Mouse (Mus musculus): Measurements from ENCODE around the gene Usf1.

Gene Usf1

GRCm38 (mm10) chr1:171410947-171411484 lies at the start of gene Usf1:
TSS of gene Usf1 (plus strand) at chr1:171411313.
- CTCF ChIA-PET = interaction anchor here (0.6 to 2.0 kb wide), 11 partner anchors 11 to 1002 kb away, joined by 3 to 7 read pairs (median 4); partner anchors contain the start of genes F11r (in 1 of the 4) and Ppox (in 1 of the 4)
- POLR2A ChIA-PET = interaction anchor here (0.6 to 4.6 kb wide), 73 partner anchors 8 to 357 kb away, joined by 3 to 38 read pairs (median 5); partner anchors contain the start of genes Dedd (in 3 of the 4), F11r (in 3 of the 4), Arhgap30 (in 2 of the 4) and Nit1 (in 2 of the 4)

GRCm38 (mm10) chr1:171365934-171366333 lies 45.2 kb upstream of the Usf1 start:
- ChIA-PET CTCF (interaction anchor here in 2 of 4 experiments (0.6 to 2.0 kb wide), 3 partner anchors 14 to 104 kb away, joined by 3 to 10 read pairs (median 3); no protein-coding TSS in a partner anchor), POLR2A (interaction anchor here in 3 of 4 experiments (0.7 to 1.9 kb wide), 13 partner anchors 9 to 137 kb away, joined by 3 to 5 read pairs (median 3); partner anchors contain the start of genes Nit1 (in 2 of the 3) and Pfdn2 (in 2 of the 3))

DNA sequence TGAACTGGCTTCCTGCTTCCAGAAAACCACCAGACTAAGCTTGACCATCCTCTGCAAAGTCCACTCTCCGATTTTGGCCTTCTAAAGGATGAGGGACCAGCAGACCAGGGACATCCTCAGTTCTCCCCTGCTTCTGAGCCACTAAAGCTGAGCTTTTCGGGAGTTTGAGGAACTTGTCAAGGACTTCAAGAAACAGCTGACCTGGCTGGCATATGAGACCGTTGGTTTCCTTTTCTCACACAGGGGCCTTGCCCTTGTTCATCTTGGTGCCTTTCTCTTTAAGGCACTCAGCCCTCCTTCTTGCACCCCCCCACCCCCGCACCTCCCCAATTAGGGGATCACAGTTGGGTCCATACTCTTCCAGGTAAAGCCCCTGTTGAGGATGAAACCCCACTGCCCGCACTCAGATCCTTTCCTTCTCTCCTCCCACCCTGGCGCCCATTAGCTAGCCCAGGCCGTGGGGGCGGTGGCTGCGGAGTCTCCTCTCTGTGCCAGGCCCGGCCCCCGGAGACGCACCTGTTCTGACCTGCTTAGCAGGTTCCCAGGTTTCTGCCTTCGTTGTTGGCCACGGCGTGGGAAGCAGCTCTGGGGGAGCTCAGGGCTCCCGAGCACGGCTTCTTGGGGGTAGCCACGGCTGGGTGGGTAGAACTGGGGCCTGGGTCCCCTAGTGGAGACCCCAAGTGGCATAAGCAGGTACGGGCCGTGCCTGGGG lies 41.1 kb upstream of the Usf1 start, which contains the start of gene Nectin4:
Nectin4 (plus strand) TSS at position 255 of the 712 bp plus-strand sequence.
- ChIA-PET CTCF (interaction anchor here in 3 of 4 experiments (0.5 to 6.0 kb wide), 9 partner anchors 9 to 107 kb away, joined by 3 to 43 read pairs (median 4); partner anchors contain the start of gene Klhdc9 (in 2 of the 3)), POLR2A (interaction anchor here in 2 of 4 experiments (0.5 to 3.9 kb wide), 16 partner anchors 8 to 265 kb away, joined by 3 to 22 read pairs (median 4); partner anchors contain the start of genes Dedd (in 2 of the 2), Klhdc9 (in 2 of the 2) and Alyref2 (in 1 of the 2))

GRCm38 (mm10) chr1:171372880-171373279 lies 38.2 kb upstream of the Usf1 start:
- POLR2A ChIA-PET = interaction anchor here in 3 of 4 experiments (0.6 to 3.9 kb wide), 18 partner anchors 9 to 322 kb away, joined by 3 to 22 read pairs (median 4); partner anchors contain the start of genes Klhdc9 (in 3 of the 3), Usf1 (in 2 of the 3), Arhgap30 (in 1 of the 3) and B4galt3 (in 1 of the 3)
- CTCF ChIA-PET = interaction anchor here in 2 of 4 experiments (0.6 to 6.0 kb wide), 8 partner anchors 12 to 129 kb away, joined by 3 to 43 read pairs (median 4); partner anchors contain the start of genes Klhdc9 (in 2 of the 2), Nit1 (in 1 of the 2) and Pfdn2 (in 1 of the 2)

DNA sequence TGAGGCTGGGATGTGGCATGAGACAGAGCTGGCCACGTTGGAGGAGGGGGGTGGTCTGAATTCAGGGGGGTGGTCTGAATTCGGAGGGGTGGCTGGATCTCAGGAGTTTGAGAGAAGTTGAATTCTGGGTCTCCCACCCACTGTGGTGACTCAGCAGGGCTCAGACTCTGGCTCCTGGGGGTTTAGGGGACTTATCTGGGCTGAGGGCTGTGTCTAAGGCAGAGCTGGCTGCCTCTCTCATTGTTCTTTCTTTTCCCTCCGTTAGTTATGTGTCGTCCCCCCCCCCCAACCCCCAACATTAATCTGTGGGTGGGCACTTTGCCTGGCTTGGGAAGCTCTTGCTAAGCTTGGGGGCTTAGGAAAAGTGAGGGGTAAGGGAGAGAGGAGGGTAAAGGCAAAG lies 37.2 kb upstream of the Usf1 start:
- ChIA-PET CTCF (interaction anchor here in 3 of 4 experiments (0.6 to 6.0 kb wide), 9 partner anchors 11 to 128 kb away, joined by 3 to 43 read pairs (median 4); partner anchors contain the start of genes Klhdc9 (in 2 of the 3) and Arhgap30 (in 1 of the 3)), POLR2A (interaction anchor here in 3 of 4 experiments (0.6 to 3.9 kb wide), 22 partner anchors 8 to 1962 kb away, joined by 3 to 22 read pairs (median 4); partner anchors contain the start of genes Klhdc9 (in 2 of the 3), Nit1 (in 2 of the 3), Pfdn2 (in 2 of the 3) and Dedd (in 1 of the 3))

DNA sequence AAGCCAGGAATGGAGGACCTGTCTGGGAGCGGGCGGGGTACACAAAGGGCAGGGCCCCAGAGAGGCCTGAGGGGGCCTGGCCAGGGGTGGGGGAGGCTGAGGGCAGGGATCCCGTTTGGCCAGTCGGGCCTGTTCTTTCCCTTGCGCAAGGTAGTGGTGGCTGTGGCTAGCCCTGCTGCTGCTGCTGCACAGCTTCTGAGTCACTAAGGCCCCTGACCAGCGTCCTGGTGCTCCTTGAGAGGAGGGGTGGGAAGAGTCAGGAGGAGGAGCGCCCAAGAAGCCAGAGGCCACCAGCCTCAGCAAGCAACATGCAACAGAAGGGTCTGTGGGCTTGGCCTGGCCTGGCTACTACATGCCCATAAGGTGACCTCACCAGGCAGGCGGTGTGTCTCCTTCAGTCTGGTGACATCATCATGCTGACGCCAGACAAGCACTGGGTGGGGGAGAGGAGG lies 35.4 kb upstream of the Usf1 start:
- ChIA-PET CTCF (interaction anchor here in 2 of 4 experiments (0.7 to 1.4 kb wide), 3 partner anchors 9 to 180 kb away, joined by 3 to 6 read pairs (median 4); partner anchors contain the start of gene Pcp4l1 (in 1 of the 2)), POLR2A (interaction anchor here in 2 of 4 experiments (0.7 to 1.8 kb wide), 9 partner anchors 8 to 127 kb away, joined by 3 to 7 read pairs (median 4); partner anchors contain the start of gene Klhdc9 (in 1 of the 2))

- CTCF ChIA-PET = interaction anchor here in 1 of 4 experiments (1.0 kb wide), 1 partner anchor 9 kb away, joined by 3 read pairs; no protein-coding TSS in a partner anchor
- POLR2A ChIA-PET = interaction anchor here in 1 of 4 experiments (0.8 to 1.3 kb wide), 4 partner anchors 10 to 48 kb away, joined by 3 to 4 read pairs (median 3); partner anchors contain the start of genes Nit1 and Pfdn2
These were observed 32.8 kb upstream of the Usf1 start for GRCm38 (mm10) chr1:171378298-171378697.

DNA sequence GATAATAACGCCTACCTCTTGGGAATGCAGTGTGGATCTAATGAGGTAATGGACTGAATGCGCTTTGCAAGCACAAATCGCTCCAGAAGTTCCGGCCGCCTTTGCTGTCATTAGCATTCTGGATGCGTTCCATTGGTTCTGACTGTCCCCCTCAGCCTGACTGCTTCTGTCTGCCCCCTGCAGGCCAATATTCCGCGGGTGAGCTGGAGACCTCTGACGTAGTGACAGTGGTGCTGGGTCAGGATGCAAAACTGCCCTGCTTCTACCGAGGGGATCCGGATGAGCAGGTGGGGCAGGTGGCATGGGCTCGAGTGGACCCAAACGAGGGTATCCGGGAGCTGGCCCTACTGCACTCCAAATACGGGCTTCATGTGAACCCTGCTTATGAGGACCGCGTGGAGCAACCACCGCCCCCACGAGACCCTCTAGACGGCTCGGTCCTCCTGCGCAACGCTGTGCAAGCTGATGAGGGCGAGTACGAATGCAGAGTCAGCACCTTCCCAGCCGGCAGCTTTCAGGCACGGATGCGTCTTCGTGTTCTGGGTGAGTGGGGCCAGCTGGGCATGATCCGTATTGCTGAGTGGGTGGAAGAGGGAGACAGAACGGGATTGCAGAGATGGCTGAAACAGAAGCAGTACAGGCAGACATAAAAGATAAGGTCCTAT lies 31.0 kb upstream of the Usf1 start:
- POLR2A ChIA-PET = interaction anchor here in 3 of 4 experiments (0.6 to 2.2 kb wide), 24 partner anchors 9 to 122 kb away, joined by 3 to 12 read pairs (median 3); partner anchors contain the start of genes Klhdc9 (in 2 of the 3), Arhgap30 (in 1 of the 3), B4galt3 (in 1 of the 3) and Nectin4 (in 1 of the 3)
- CTCF ChIA-PET = interaction anchor here (0.5 to 2.4 kb wide), 36 partner anchors 9 to 985 kb away, joined by 3 to 15 read pairs (median 4); partner anchors contain the start of genes Nectin4 (in 2 of the 4), Adamts4 (in 1 of the 4), F11r (in 1 of the 4) and Klhdc9 (in 1 of the 4)

DNA sequence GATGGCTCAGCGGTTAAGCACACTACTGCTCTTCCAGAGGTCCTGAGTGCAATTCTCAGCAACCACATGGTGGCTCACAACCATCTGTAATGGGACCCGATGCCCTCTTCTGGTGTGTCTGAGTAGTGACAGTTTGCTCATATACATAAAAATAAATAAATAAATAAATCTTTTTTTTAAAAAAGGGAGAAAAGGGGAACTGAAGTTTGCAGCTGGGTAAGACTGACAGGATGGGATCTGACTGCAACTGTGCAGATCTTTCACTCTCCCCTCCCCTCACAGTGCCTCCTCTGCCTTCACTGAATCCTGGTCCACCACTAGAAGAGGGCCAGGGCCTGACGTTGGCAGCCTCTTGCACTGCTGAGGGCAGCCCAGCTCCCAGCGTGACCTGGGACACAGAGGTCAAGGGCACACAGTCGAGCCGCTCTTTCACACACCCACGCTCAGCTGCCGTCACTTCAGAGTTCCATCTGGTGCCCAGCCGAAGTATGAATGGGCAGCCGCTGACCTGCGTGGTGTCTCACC lies 29.0 kb upstream of the Usf1 start:
- POLR2A ChIA-PET = interaction anchor here in 2 of 4 experiments (0.6 to 1.7 kb wide), 6 partner anchors 8 to 819 kb away, joined by 3 to 6 read pairs (median 3); no protein-coding TSS in a partner anchor
- CTCF ChIA-PET = interaction anchor here in 2 of 4 experiments (1.0 kb wide), 2 partner anchors 21 to 122 kb away, joined by 3 read pairs; no protein-coding TSS in a partner anchor

- POLR2A ChIA-PET = interaction anchor here (0.7 to 3.9 kb wide), 20 partner anchors 9 to 118 kb away, joined by 3 to 25 read pairs (median 4); partner anchors contain the start of genes Klhdc9 (in 3 of the 4), F11r (in 1 of the 4), Nit1 (in 1 of the 4) and Pfdn2 (in 1 of the 4)
- CTCF ChIA-PET = interaction anchor here (0.6 to 1.4 kb wide), 12 partner anchors 9 to 1000 kb away, joined by 3 to 9 read pairs (median 4); partner anchors contain the start of genes Klhdc9 (in 1 of the 4) and Usf1 (in 1 of the 4)
These were observed 26.8 kb upstream of the Usf1 start for GRCm38 (mm10) chr1:171384361-171384760.

DNA sequence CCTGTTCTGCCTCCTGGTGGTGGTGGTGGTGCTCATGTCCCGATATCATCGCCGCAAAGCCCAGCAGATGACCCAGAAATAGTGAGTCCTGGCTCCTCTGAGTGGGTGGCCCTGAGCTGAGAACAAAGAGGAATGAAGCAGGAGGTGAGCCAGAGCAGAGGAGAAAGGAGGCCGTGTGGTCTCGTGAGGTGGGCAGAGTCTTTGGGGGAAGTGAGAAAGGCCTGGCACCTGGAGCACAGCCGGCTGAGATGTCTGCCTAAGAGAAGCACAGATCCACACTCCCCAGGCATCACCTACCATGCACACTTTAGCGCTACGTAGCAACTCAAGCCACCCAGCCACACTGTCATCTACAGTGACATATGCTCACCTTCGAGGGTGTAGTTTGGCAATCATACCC lies 25.9 kb upstream of the Usf1 start:
- CTCF ChIA-PET = interaction anchor here in 3 of 4 experiments (0.5 to 1.4 kb wide), 8 partner anchors 16 to 384 kb away, joined by 3 to 8 read pairs (median 4); partner anchors contain the start of genes Adamts4 (in 1 of the 3) and Klhdc9 (in 1 of the 3)
- POLR2A ChIA-PET = interaction anchor here in 3 of 4 experiments (0.5 to 3.9 kb wide), 17 partner anchors 10 to 162 kb away, joined by 3 to 25 read pairs (median 5); partner anchors contain the start of genes Klhdc9 (in 3 of the 3), B4galt3 (in 1 of the 3), F11r (in 1 of the 3) and Nit1 (in 1 of the 3)

GRCm38 (mm10) chr1:171387099-171387498 lies 24.0 kb upstream of the Usf1 start:
- CTCF ChIA-PET = interaction anchor here (0.5 to 2.2 kb wide), 28 partner anchors 9 to 282 kb away, joined by 3 to 10 read pairs (median 4); partner anchors contain the start of genes Klhdc9 (in 3 of the 4), F11r (in 1 of the 4), Nectin4 (in 1 of the 4) and Usf1 (in 1 of the 4)
- POLR2A ChIA-PET = interaction anchor here in 3 of 4 experiments (0.5 to 2.0 kb wide), 10 partner anchors 9 to 115 kb away, joined by 3 to 7 read pairs (median 4); partner anchors contain the start of genes Klhdc9 (in 3 of the 3) and Usf1 (in 1 of the 3)

DNA sequence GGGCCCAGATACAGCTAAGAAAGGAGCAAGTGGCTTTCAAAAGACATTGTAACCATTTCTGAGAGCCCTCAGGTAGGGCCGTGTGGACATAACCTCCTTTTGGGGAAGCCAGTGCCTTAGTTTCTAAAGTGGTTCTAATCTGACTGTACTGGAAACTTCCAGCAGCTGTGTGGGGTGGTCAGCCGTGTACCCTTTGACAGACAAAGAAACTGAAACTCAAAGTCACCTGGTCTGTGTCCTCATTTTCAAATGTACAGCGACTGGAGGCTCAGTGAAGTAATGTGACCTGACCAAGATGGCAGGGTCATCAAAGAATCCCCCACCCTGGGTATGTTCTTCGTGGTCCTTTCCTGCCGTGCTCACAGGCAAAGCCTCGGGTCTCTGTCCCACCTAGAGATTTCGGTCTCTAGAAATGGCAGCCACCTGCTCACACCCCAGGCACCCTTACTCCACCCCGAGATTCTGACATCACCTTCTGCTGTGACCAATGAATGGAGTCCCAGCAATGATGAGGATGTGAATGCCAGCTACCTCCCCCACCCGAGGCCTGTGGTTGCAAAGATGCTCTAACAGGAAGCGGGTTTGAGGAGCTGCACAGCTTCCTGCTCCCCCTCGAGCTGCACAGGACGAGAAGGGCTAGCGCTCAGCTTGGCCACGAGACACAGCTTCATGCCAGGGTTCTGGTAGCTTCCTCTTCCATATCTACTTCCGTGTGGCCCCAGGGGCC lies 22.6 kb upstream of the Usf1 start, which contains the start of gene Arhgap30:
Arhgap30 (plus strand) TSS at position 579 of the 727 bp plus-strand sequence.
- POLR2A ChIA-PET = interaction anchor here (0.8 to 2.9 kb wide), 28 partner anchors 8 to 300 kb away, joined by 3 to 18 read pairs (median 5); partner anchors contain the start of genes Usf1 (in 2 of the 4), Cfap126 (in 1 of the 4), Dedd (in 1 of the 4) and F11r (in 1 of the 4)
- CTCF ChIA-PET = interaction anchor here (0.5 to 2.2 kb wide), 13 partner anchors 8 to 228 kb away, joined by 3 to 10 read pairs (median 3); partner anchors contain the start of gene Klhdc9 (in 1 of the 4)

DNA sequence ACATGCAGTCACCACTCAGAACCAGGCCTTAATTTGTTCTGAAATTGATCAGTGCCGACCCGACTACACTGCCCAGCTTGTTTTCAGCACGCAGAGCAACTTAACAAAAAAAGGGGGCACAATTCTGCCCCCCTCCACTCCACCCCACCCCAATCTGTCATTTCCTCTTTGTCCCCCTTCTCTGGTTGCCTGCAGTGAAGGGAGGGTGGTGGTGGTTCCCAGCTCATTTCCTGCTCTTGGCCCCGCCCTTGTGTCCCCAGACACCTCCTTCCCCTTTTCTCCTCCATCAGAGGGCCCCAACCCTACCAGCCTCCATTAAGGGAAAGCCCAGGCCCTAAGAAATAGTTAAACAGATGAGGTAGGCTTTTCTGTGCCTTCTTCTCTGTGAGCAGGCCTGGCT lies 21.0 kb upstream of the Usf1 start:
- POLR2A ChIA-PET = interaction anchor here (0.5 to 2.9 kb wide), 38 partner anchors 8 to 273 kb away, joined by 3 to 18 read pairs (median 4); partner anchors contain the start of genes Klhdc9 (in 3 of the 4), Usf1 (in 3 of the 4), F11r (in 2 of the 4) and Ppox (in 1 of the 4)
- CTCF ChIA-PET = interaction anchor here in 2 of 4 experiments (0.6 to 2.2 kb wide), 6 partner anchors 10 to 174 kb away, joined by 3 to 7 read pairs (median 4); partner anchors contain the start of gene Ppox (in 1 of the 2)
